Mouse (Mus musculus) small intestine, adult 2 months (tissue): ENCODE data around the gene Xpo1.

Source experiments
- CTCF ChIP-seq: fragments of 200-500 bp; IDR thresholded peaks from 2 replicates; pipeline ENCODE4 v1.5.1; 2012; ENCODE audit warnings: low read depth, mild to moderate bottlenecking, control low read depth, inconsistent platforms, low read length, moderate library complexity, mixed read lengths; ENCODE audit not compliant: insufficient replicate concordance, insufficient read length; ENCODE audit errors: extremely low read depth
- POLR2A ChIP-seq: fragments of 200-500 bp; IDR thresholded peaks from 2 replicates; pipeline ENCODE4 v1.6.1; 2012; ENCODE audit warnings: low read depth, mild to moderate bottlenecking, control low read depth, inconsistent platforms, low read length, moderate library complexity

DNA sequence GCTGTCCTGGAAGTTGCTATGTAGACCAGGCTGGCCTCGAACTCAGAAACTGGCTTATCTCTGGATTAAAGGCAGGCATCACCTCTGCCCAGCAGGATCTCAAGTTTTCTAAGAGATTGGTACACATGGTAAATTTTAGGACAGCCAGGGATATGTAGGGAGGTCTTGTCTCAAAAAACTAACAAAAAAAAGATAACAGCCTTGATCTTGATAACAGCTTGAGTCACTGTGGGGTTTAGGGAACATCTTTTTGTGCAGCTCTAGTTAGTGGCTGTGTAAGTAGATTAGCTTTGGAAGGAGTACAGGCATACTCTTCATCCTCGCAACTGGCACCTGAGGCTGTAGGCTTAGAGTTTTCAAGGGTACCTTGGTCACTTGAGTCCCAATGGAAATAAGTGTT, 41.5 kb downstream of the Xpo1 start:
- no peak for TF ChIP-seq CTCF
- TF ChIP-seq POLR2A: no peak
